Mouse (Mus musculus): ENCODE measurements at regions not wholly inside any gene's neighbourhood (a gene's known extent, or its start where the extent isn't known, plus 50 kb on each side); places are given as distances from the start of the nearest gene placed in this dataset.

DNA sequence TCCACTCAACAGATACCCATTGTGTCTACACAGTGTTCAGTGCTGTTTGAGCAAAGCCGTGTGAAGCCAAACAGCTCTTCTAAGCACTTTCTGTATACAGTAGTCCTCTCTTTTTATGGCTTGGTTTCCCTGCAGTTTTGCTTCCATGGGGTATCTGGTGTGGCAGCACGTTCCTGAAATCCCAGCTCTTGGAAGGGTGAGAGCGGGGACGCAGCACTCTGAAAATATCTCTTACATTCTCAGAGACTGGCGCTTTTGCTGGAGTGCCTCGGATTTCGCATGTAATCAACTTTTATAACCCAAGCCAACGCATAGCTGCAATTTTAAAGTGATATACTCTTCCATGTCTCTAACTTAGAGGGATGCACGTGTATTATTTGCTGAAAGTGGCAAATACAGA is 64.0 kb upstream of the Zc3h12a start:
- Histone ChIP-seq H3K9me3 (replicated peaks; ENCODE audit: insufficient read depth, low read length) (no peaks in the 10 kb centered on the region), H3K4me1 (ENCODE audit: control insufficient read depth in 1 of 2, insufficient read depth in 2 of 2, low read length in 2 of 2) (no peaks in the 10 kb centered on the region), H3K36me3 (ENCODE audit: control insufficient read depth in 1 of 2, insufficient read depth in 2 of 2, low read length in 2 of 2) (no peaks in the 10 kb centered on the region), H3K27ac (ENCODE audit: control insufficient read depth, low read depth, low read length) (no peak overlapping the region), H3K27me3 (ENCODE audit: control insufficient read depth in 1 of 2, insufficient read depth in 2 of 2, low read length in 2 of 2) (no peaks in the 10 kb centered on the region), H3K79me2 (ENCODE audit: control insufficient read depth, insufficient read depth, low read length, poor library complexity) (no peaks in the 10 kb centered on the region), H3K4me3 (ENCODE audit: control insufficient read depth in 1 of 2, insufficient read depth in 1 of 2, low read depth in 2 of 2, low read length in 2 of 2) (no peak overlapping the region), H3K9ac (ENCODE audit: control insufficient read depth, low read depth, low read length, poor library complexity, severe bottlenecking) (no peak overlapping the region)
- no peak for TF ChIP-seq RAD21 (IDR thresholded peaks at IDR 0.05; ENCODE audit: low read depth, low read length)
- TF ChIP-seq BHLHE40 (IDR thresholded peaks at IDR 0.05; ENCODE audit: borderline replicate concordance, low read depth, low read length), result no peak
- no peak for TF ChIP-seq JUND (IDR thresholded peaks at IDR 0.05; ENCODE audit: low read depth, low read length)
- TF ChIP-seq POLR2AphosphoS5 (IDR thresholded peaks at IDR 0.05; ENCODE audit: borderline replicate concordance, low read depth, low read length), result no peak
- TF ChIP-seq USF2 (IDR thresholded peaks at IDR 0.05; ENCODE audit: borderline replicate concordance in 1 of 2, insufficient read depth in 1 of 2, low read depth in 1 of 2, low read length in 2 of 2), result no peak
- no peak for TF ChIP-seq ZMIZ1 (IDR thresholded peaks at IDR 0.05; ENCODE audit: low read depth, low read length)
- no peak for TF ChIP-seq MEF2A (IDR thresholded peaks at IDR 0.05; ENCODE audit: extremely low read depth, insufficient replicate concordance, low read depth, low read length, poor library complexity, severe bottlenecking)
- no peak for TF ChIP-seq CHD1 (IDR thresholded peaks at IDR 0.05; ENCODE audit: low read depth, low read length)
- no peak for TF ChIP-seq NELFE (IDR thresholded peaks at IDR 0.05; ENCODE audit: low read depth, low read length)
- no peak for TF ChIP-seq E2F4 (IDR thresholded peaks at IDR 0.05; ENCODE audit: borderline replicate concordance, low read depth, low read length)
- no peak for TF ChIP-seq HCFC1 (IDR thresholded peaks at IDR 0.05; ENCODE audit: low read depth, low read length)
- no peak for TF ChIP-seq SIN3A (IDR thresholded peaks at IDR 0.05; ENCODE audit: low read length)
- no peak for TF ChIP-seq TBP (IDR thresholded peaks at IDR 0.05; ENCODE audit: low read depth, low read length)
- no peak for DNase-seq (ENCODE audit: low read depth, low spot score)

DNA sequence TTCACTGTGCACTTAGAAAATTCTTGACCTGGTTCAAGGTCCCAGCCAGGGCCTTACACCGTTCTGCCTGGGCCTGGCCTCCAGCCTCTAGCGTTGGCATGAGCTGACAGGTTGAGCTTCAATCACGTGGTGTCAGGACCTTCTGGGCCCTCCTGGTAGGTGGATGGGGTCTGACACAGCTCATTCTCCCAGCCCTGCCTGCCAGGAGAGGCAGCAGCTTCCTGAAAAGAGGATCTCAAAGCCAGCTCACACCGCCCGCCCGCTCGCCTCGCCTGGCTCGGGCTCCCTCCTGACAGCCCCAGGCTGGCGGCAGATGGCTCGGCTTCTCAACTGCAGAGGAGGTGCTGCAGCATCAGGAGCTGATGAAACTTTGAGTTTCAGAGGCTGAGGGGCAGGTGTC is 63.4 kb upstream of the Zc3h12a start:
- Histone ChIP-seq H3K4me1 (ENCODE audit: control insufficient read depth in 1 of 2, insufficient read depth in 2 of 2, low read length in 2 of 2) (no peaks in the 10 kb centered on the region), H3K9ac (ENCODE audit: control insufficient read depth, low read depth, low read length, poor library complexity, severe bottlenecking) (no peak overlapping the region), H3K79me2 (ENCODE audit: control insufficient read depth, insufficient read depth, low read length, poor library complexity) (no peaks in the 10 kb centered on the region), H3K9me3 (replicated peaks; ENCODE audit: insufficient read depth, low read length) (no peaks in the 10 kb centered on the region), H3K36me3 (ENCODE audit: control insufficient read depth in 1 of 2, insufficient read depth in 2 of 2, low read length in 2 of 2) (no peaks in the 10 kb centered on the region), H3K27me3 (ENCODE audit: control insufficient read depth in 1 of 2, insufficient read depth in 2 of 2, low read length in 2 of 2) (no peaks in the 10 kb centered on the region), H3K4me3 (ENCODE audit: control insufficient read depth in 1 of 2, insufficient read depth in 1 of 2, low read depth in 2 of 2, low read length in 2 of 2) (no peak overlapping the region), H3K27ac (ENCODE audit: control insufficient read depth, low read depth, low read length) (no peak overlapping the region)
- TF ChIP-seq TAL1 (IDR thresholded peaks at IDR 0.05; ENCODE audit: low read length) (no peak), MAX (IDR thresholded peaks at IDR 0.05; ENCODE audit: low read length) (no peak), CHD1 (IDR thresholded peaks at IDR 0.05; ENCODE audit: low read depth, low read length) (no peak), MYB (IDR thresholded peaks at IDR 0.05; ENCODE audit: low read depth, low read length) (no peak), RAD21 (IDR thresholded peaks at IDR 0.05; ENCODE audit: low read depth, low read length) (no peak), CHD2 (IDR thresholded peaks at IDR 0.05; ENCODE audit: low read length) (no peak), MYC (IDR thresholded peaks at IDR 0.05; ENCODE audit: low read depth, low read length) (no peak)
- DNase-seq (ENCODE audit: low read depth, low spot score), result no peak
